Mouse (Mus musculus) forebrain, embryonic 16.5 days (tissue): ENCODE results near the gene Fbxl20. TPM values are rescaled to one million over a fixed set of nuclear protein-coding genes. Genes with fewer than 3 reads are reported as not detected.
A peak's percentile ranks its signal among the peaks of the same experiment; 100 is the strongest.

Experiments used
- ATAC-seq: fragments of 200-750 bp; cut with Nextera tagmentation; 2 replicates; pipeline ENCODE4 v1.8.0; 2017; ENCODE audit warnings: mild to moderate bottlenecking, moderate library complexity
- H3K27ac ChIP-seq: fragments of 300-500 bp; sonication (generic); 2 replicates; pipeline ENCODE4 v1.5.1; 2014; ENCODE audit warnings: low read length, control low read depth
- H3K27me3 ChIP-seq: fragments of 300-500 bp; sonication (generic); replicated peaks from 2 replicates; pipeline ENCODE4 v1.6.1; 2014; ENCODE audit warnings: low read length; ENCODE audit not compliant: control insufficient read depth, insufficient read depth
- H3K36me3 ChIP-seq: fragments of 300-500 bp; sonication (generic); 2 replicates; pipeline ENCODE4 v1.6.1; 2014; ENCODE audit not compliant: control insufficient read depth, insufficient read depth
- H3K4me1 ChIP-seq: fragments of 300-500 bp; sonication (generic); replicated peaks from 2 replicates; pipeline ENCODE4 v1.6.1; 2014; ENCODE audit warnings: low read length; ENCODE audit not compliant: control insufficient read depth, insufficient read depth
- H3K4me2 ChIP-seq: fragments of 300-500 bp; sonication (generic); 2 replicates; pipeline ENCODE4 v1.6.1; 2014; ENCODE audit warnings: mild to moderate bottlenecking, low read length, control low read depth
- H3K4me3 ChIP-seq: fragments of 300-500 bp; sonication (generic); replicated peaks from 2 replicates; pipeline ENCODE4 v1.5.1; 2014; ENCODE audit warnings: mild to moderate bottlenecking, low read length, control low read depth
- H3K9ac ChIP-seq: fragments of 300-500 bp; sonication (generic); replicated peaks from 2 replicates; pipeline ENCODE4 v1.6.1; 2014; ENCODE audit warnings: low read depth, low read length, control low read depth
- H3K9me3 ChIP-seq: fragments of 300-500 bp; sonication (generic); 2 replicates; pipeline ENCODE4 v1.6.1; 2016; ENCODE audit warnings: low read length; ENCODE audit not compliant: control insufficient read depth
- WGBS: fragments of 180-500 bp; shearing (Covaris S2); extraction: QIAGEN DNeasy Blood & Tissue Kit; methylation state at CpG from one replicate; pipeline ENCODE4 v1.1.7; 2014; 5-methylcytosine and 5-hydroxymethylcytosine counted together
- polyA plus RNA-seq: library from polyadenylated mRNA; unstranded; fragments of >200 nt; fragmentation: Nextera tagmentation; extraction: Ambion mirVana; gene quantifications from 2 replicates; pipeline ENCODE4 v1.2.1, GENCODE M21; 2015

The Fbxl20 gene
- polyA plus RNA-seq, 1 experiment from 2014 or later: 32.1 TPM

GRCm38 (mm10) chr11:98057466-98057865 is 92.7 kb downstream of the Fbxl20 start:
- WGBS: 34% methylated on average over 9 of the region's 9 CpGs
- Histone ChIP-seq H3K9me3 (no peaks in the 10 kb centered on the region), H3K4me2 (no peak overlapping the region), H3K27ac (no peak overlapping the region), H3K4me3 (no peak overlapping the region), H3K36me3 (no peaks in the 10 kb centered on the region), H3K9ac (no peak overlapping the region), H3K4me1 (peaks cover 16% of the 10 kb centered on the region), H3K27me3 (peaks cover 5% of the 10 kb centered on the region; the same call in 1 of the 2 replicates)
- no peak for ATAC-seq

GRCm38 (mm10) chr11:98052989-98053834 is 97.0 kb downstream of the Fbxl20 start, which contains the start of gene Stac2:
Gene Stac2, minus strand, starts transcription at chr11:98053462.
- no peaks in the 10 kb centered on the region for H3K36me3 ChIP-seq
- peak within 1 kb of the TSS; percentile 65 for H3K9ac ChIP-seq
- H3K4me2 ChIP-seq: peak within 1 kb of the TSS; percentile 51
- peaks cover 28% of the 10 kb centered on the region for H3K27me3 ChIP-seq
- H3K9me3 ChIP-seq: no peaks in the 10 kb centered on the region
- peak within 1 kb of the TSS; percentile 58 for H3K27ac ChIP-seq
- peak; percentile 78 for ATAC-seq
- H3K4me1 ChIP-seq: peaks cover 28% of the 10 kb centered on the region
- WGBS: 1% methylated on average over 34 of the region's 48 CpGs
- peak within 1 kb of the TSS; percentile 55 for H3K4me3 ChIP-seq

- no peaks in the 10 kb centered on the region for H3K36me3 ChIP-seq
Measured at GRCm38 (mm10) chr11:98052129-98052988, 97.8 kb downstream of the Fbxl20 start.

DNA sequence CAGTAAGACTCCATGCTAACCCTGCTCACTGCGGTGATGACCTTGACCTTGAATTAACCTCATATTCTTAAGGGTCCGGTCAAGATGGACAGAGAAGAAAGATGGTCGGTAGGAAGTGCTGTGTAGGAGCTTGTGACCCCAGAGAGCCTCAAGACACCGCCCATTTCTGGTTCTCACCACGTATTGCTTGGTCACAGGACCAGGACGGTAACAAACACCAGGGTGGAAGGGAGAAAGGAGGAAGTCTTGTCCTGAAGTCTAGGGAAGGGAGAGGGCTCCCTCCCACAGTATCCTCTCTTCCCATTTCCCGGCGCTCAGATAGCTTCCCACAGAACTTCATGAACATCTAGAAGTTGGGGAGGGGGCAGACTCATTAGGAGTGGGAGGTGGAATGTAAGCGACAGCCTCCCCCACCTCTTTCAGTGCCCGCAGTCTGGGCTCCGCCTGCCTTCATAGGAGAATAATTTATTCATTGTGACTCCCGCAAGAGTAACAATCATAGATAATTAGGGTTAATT is 98.5 kb downstream of the Fbxl20 start:
- Histone ChIP-seq H3K4me1 (peaks cover 35% of the 10 kb centered on the region), H3K27ac (no peak overlapping the region), H3K4me2 (peak overlapping the region; percentile 51), H3K9ac (no peak overlapping the region; the same call in 1 of the 2 replicates), H3K36me3 (no peaks in the 10 kb centered on the region), H3K27me3 (peaks cover 28% of the 10 kb centered on the region), H3K4me3 (peak overlapping the region; percentile 55), H3K9me3 (no peaks in the 10 kb centered on the region)
- 7% methylated on average over 12 of the region's 12 CpGs for WGBS
- peak; percentile 32 for ATAC-seq

More at GRCm38 (mm10) chr11:98052129-98052988, 97.8 kb downstream of the Fbxl20 start:
- WGBS: under 1% methylated on average over 83 of the region's 83 CpGs
- H3K4me2 ChIP-seq: peak overlapping the region; percentile 51
- peak overlapping the region; percentile 58 for H3K27ac ChIP-seq
- peak overlapping the region; percentile 65 for H3K9ac ChIP-seq
- peaks cover 28% of the 10 kb centered on the region for H3K27me3 ChIP-seq
- ATAC-seq: peak; percentile 51
- peaks cover 35% of the 10 kb centered on the region for H3K4me1 ChIP-seq
- peak overlapping the region; percentile 55 for H3K4me3 ChIP-seq
- H3K9me3 ChIP-seq: no peaks in the 10 kb centered on the region

GRCm38 (mm10) chr11:98050940-98051339 is 99.3 kb downstream of the Fbxl20 start:
- no peak overlapping the region for H3K4me3 ChIP-seq
- no peak overlapping the region for H3K9ac ChIP-seq
- H3K4me1 ChIP-seq: peaks cover 35% of the 10 kb centered on the region
- H3K9me3 ChIP-seq: no peaks in the 10 kb centered on the region
- WGBS: 13% methylated on average over 2 of the region's 2 CpGs
- no peak for ATAC-seq
- peaks cover 28% of the 10 kb centered on the region for H3K27me3 ChIP-seq
- no peaks in the 10 kb centered on the region for H3K36me3 ChIP-seq
- H3K27ac ChIP-seq: no peak overlapping the region
- peak overlapping the region; percentile 16; the same call in 1 of the 2 replicates for H3K4me2 ChIP-seq

DNA sequence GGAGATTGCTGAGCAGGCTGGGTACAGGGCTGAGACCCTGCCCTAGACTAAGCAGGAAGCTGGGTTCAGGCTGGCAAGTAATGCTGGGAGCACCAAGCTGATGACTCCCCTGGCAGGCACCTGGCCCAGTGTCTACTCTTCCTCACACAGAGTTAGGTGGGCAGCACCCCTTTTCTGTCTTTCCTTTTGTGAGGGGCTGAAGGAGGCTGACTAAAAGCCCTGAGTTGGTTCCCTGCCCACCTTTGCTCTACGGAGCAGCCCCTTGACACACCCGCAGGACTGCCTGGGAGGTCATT is 99.7 kb downstream of the Fbxl20 start:
- Histone ChIP-seq H3K36me3 (no peaks in the 10 kb centered on the region), H3K27me3 (peaks cover 28% of the 10 kb centered on the region), H3K9ac (no peak overlapping the region), H3K9me3 (no peaks in the 10 kb centered on the region), H3K4me1 (peaks cover 35% of the 10 kb centered on the region), H3K4me3 (no peak overlapping the region), H3K4me2 (no peak overlapping the region), H3K27ac (no peak overlapping the region)
- WGBS: 14% methylated on average over 2 of the region's 2 CpGs
- ATAC-seq: no peak

GRCm38 (mm10) chr11:98049672-98050519 is 100.3 kb downstream of the Fbxl20 start:
- no peak overlapping the region for H3K4me3 ChIP-seq
- peaks cover 28% of the 10 kb centered on the region for H3K27me3 ChIP-seq
- WGBS: 67% methylated on average over 14 of the region's 14 CpGs

GRCm38 (mm10) chr11:98047745-98048144 is 102.5 kb downstream of the Fbxl20 start:
- Histone ChIP-seq H3K4me3 (no peak overlapping the region), H3K9ac (no peak overlapping the region), H3K27ac (peak overlapping the region; percentile 8; the same call in 1 of the 2 replicates), H3K4me1 (peaks cover 26% of the 10 kb centered on the region), H3K27me3 (peaks cover 26% of the 10 kb centered on the region), H3K9me3 (no peaks in the 10 kb centered on the region), H3K36me3 (no peaks in the 10 kb centered on the region), H3K4me2 (no peak overlapping the region)
- ATAC-seq: peak; percentile 79
- WGBS: 51% methylated on average over 4 of the region's 4 CpGs

More at GRCm38 (mm10) chr11:98049672-98050519, 100.3 kb downstream of the Fbxl20 start:
- Histone ChIP-seq H3K27ac (no peak overlapping the region), H3K9me3 (no peaks in the 10 kb centered on the region), H3K4me1 (peaks cover 35% of the 10 kb centered on the region), H3K36me3 (no peaks in the 10 kb centered on the region), H3K4me2 (no peak overlapping the region), H3K9ac (no peak overlapping the region)
- ATAC-seq: no peak
